Mouse (Mus musculus) myocyte (in vitro differentiated cells): ENCODE data around the gene Ces3a.
"Not testable (repeated sequence)": the region's sequence is repeated elsewhere in the genome, so short reads cannot be mapped to it uniquely, and the experiment has no call there.

ENCODE experiments used
- MAX ChIP-seq: IDR thresholded peaks from one replicate; pipeline ENCODE4 v1.6.1; 2011; ENCODE audit warnings: low read depth, mild to moderate bottlenecking, control low read depth
- MYOG ChIP-seq, 3 experiments: IDR thresholded peaks; one replicate each; pipeline ENCODE4 v1.6.1; 2011; ENCODE audit warnings: control low read depth in 2 of 3, low read depth in 2 of 3, mild to moderate bottlenecking in 2 of 3; ENCODE audit not compliant: insufficient read length in 2 of 3, control insufficient read depth in 1 of 3, insufficient read depth in 1 of 3
- POLR2A ChIP-seq: IDR thresholded peaks from one replicate; pipeline ENCODE4 v1.6.1; 2011; ENCODE audit warnings: low read depth, mild to moderate bottlenecking, control low read depth, moderate library complexity; ENCODE audit not compliant: insufficient read length

DNA sequence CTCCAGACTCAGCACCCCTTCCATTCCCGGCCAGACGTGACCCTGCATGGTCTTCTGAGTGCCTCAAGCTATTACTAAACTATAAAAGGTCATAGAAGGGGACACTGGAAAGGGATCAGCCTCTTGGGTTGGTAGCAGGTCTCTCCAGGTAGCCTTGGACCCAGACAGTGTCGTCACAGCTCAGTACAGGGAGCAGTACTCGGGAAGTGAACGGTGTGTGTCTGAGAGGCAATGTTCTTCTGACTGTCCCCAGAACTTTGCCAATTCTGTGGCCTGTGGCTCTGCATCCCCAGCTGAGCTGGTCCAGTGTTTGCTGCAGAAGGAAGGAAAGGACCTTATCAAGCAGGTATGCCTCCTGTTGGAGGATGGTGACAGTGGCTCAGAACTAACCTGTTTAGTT lies 39.8 kb downstream of the Ces3a start:
- not testable (repeated sequence) for TF ChIP-seq MAX; MYOG (IDR thresholded peaks at IDR 0.05; ENCODE audit: control insufficient read depth in 1 of 3, insufficient read depth in 1 of 3, insufficient read length in 2 of 3, low read depth in 2 of 3); POLR2A
